Mouse (Mus musculus) heart, postnatal 14 days (tissue): ENCODE results near the gene Ddx1. TPM values are rescaled to one million over a fixed set of nuclear protein-coding genes. Genes with fewer than 3 reads are reported as not detected.
"Not testable (repeated sequence)": the region's sequence is repeated elsewhere in the genome, so short reads cannot be mapped to it uniquely, and the experiment has no call there.

Experiments used
- DNase-seq, 2 experiments: peaks; one replicate each; pipeline ENCODE4 v3.0.0; 2021 to 2022
- intact Hi-C: fragments of 180-260 bp; cut with DNase I; formaldehyde crosslinking; loops from one replicate; pipeline ENCODE4 v1.15.1; 2025
- total RNA-seq, 2 experiments: library from RNA; stranded (reverse); gene quantifications; 2 replicates each; pipeline ENCODE4 v1.2.3; 2021

Ddx1 gene
- total RNA-seq, 2 experiments from 2014 or later = 65.1 to 74.1 TPM

GRCm38 (mm10) chr12:13208517-13208916, 40.5 kb downstream of the Ddx1 start:
- DNase-seq = no peak
- intact Hi-C loops = no loop called here

GRCm38 (mm10) chr12:13207099-13207498, 41.9 kb downstream of the Ddx1 start:
- intact Hi-C loops = no loop called here
- DNase-seq = no peak

GRCm38 (mm10) chr12:13205733-13206132, 43.3 kb downstream of the Ddx1 start:
- DNase-seq = no peak
- intact Hi-C loops = no loop called here

- no peak for DNase-seq
Observed at GRCm38 (mm10) chr12:13202322-13202721, 46.7 kb downstream of the Ddx1 start.

GRCm38 (mm10) chr12:13200576-13200975, 48.4 kb downstream of the Ddx1 start:
- intact Hi-C loops = no loop called here
- no peak for DNase-seq

More at GRCm38 (mm10) chr12:13202322-13202721, 46.7 kb downstream of the Ddx1 start:
- intact Hi-C loops = no loop called here

GRCm38 (mm10) chr12:13199338-13200301, 49.4 kb downstream of the Ddx1 start:
- no peak for DNase-seq
- intact Hi-C loops = no loop called here

GRCm38 (mm10) chr12:13198157-13198556, 50.9 kb downstream of the Ddx1 start:
- intact Hi-C loops = no loop called here
- DNase-seq = no peak

- intact Hi-C loops = no loop called here
- DNase-seq = no peak
Observed at GRCm38 (mm10) chr12:13196146-13196545, 52.9 kb downstream of the Ddx1 start.

GRCm38 (mm10) chr12:13195506-13195905, 53.5 kb downstream of the Ddx1 start:
- intact Hi-C loops = no loop called here

GRCm38 (mm10) chr12:13188059-13188700, 60.8 kb downstream of the Ddx1 start:
- DNase-seq = no peak
- intact Hi-C loops = no loop called here

More at GRCm38 (mm10) chr12:13195506-13195905, 53.5 kb downstream of the Ddx1 start:
- no peak for DNase-seq

- intact Hi-C loops = no loop called here
- no peak for DNase-seq
Observed at GRCm38 (mm10) chr12:13186209-13186608, 62.8 kb downstream of the Ddx1 start.

GRCm38 (mm10) chr12:13184873-13185361, 64.1 kb downstream of the Ddx1 start:
- intact Hi-C loops = no loop called here
- no peak for DNase-seq

- DNase-seq, intact Hi-C loops: not testable (repeated sequence)
Observed at GRCm38 (mm10) chr12:13184136-13184535, 64.9 kb downstream of the Ddx1 start.

- intact Hi-C loops = no loop called here
- no peak for DNase-seq
Observed at GRCm38 (mm10) chr12:13182220-13182619, 66.8 kb downstream of the Ddx1 start.

- intact Hi-C loops = no loop called here
- DNase-seq = no peak
Observed at GRCm38 (mm10) chr12:13181721-13182120, 67.3 kb downstream of the Ddx1 start.

GRCm38 (mm10) chr12:13180715-13181335, 68.2 kb downstream of the Ddx1 start:
- intact Hi-C loops = no loop called here
- peak in 1 of 2 experiments; percentile 10 for DNase-seq

GRCm38 (mm10) chr12:13180332-13180714, 68.7 kb downstream of the Ddx1 start:
- intact Hi-C loops = no loop called here
- no peak for DNase-seq

GRCm38 (mm10) chr12:13177606-13178005, 71.4 kb downstream of the Ddx1 start:
- intact Hi-C loops = loop anchor here (5.0 kb wide), 1 partner anchor 35 kb away; no protein-coding TSS in a partner anchor
- peak; percentile 38 to 40 for DNase-seq

GRCm38 (mm10) chr12:13176927-13177326, 72.1 kb downstream of the Ddx1 start:
- intact Hi-C loops = loop anchor here (5.0 kb wide), 1 partner anchor 35 kb away; no protein-coding TSS in a partner anchor

GRCm38 (mm10) chr12:13176136-13176535, 72.9 kb downstream of the Ddx1 start:
- intact Hi-C loops = loop anchor here (5.0 kb wide), 1 partner anchor 36 kb away; no protein-coding TSS in a partner anchor
- no peak for DNase-seq

More at GRCm38 (mm10) chr12:13176927-13177326, 72.1 kb downstream of the Ddx1 start:
- DNase-seq = no peak

- intact Hi-C loops = no loop called here
- DNase-seq = no peak
Observed at GRCm38 (mm10) chr12:13174022-13174421, 75.0 kb downstream of the Ddx1 start.
